Mouse (Mus musculus) liver, embryonic 14.5 days (tissue): Measurements from ENCODE around the gene Klk1b3.

Experiments used
- CTCF ChIP-seq: IDR thresholded peaks from 2 replicates; pipeline ENCODE4 v1.5.1; 2016; ENCODE audit warnings: antibody characterized with exemption, low read depth, control low read depth
- EP300 ChIP-seq: IDR thresholded peaks from 2 replicates; pipeline ENCODE4 v1.6.1; 2016; ENCODE audit warnings: antibody characterized with exemption, low read depth

GRCm38 (mm10) chr7:44179299-44180045 lies 18.5 kb upstream of the Klk1b3 start:
- TF ChIP-seq CTCF (no peak), EP300 (no peak)
